Mouse (Mus musculus) neural tube, embryonic 12.5 days (tissue): Measurements from ENCODE around the gene Xpo4. TPM values are rescaled to one million over a fixed set of nuclear protein-coding genes. Genes with fewer than 3 reads are reported as not detected.

ENCODE experiments used
- ATAC-seq: fragments of 200-750 bp; cut with Nextera tagmentation; 2 replicates; pipeline ENCODE4 v1.8.0; 2017; ENCODE audit warnings: low read depth, mild to moderate bottlenecking, moderate TSS enrichment, moderate library complexity; ENCODE audit not compliant: low FRiP score
- H3K27ac ChIP-seq: fragments of 300-500 bp; sonication (generic); 2 replicates; pipeline ENCODE4 v1.5.1; 2016
- H3K27me3 ChIP-seq: fragments of 300-500 bp; sonication (generic); replicated peaks from 2 replicates; pipeline ENCODE4 v1.6.1; 2016; ENCODE audit warnings: mild to moderate bottlenecking
- H3K36me3 ChIP-seq: fragments of 300-500 bp; sonication (generic); 2 replicates; pipeline ENCODE4 v1.6.1; 2016; ENCODE audit warnings: mild to moderate bottlenecking
- H3K4me1 ChIP-seq: fragments of 300-500 bp; sonication (generic); 2 replicates; pipeline ENCODE4 v1.6.1; 2016
- H3K4me2 ChIP-seq: fragments of 300-500 bp; sonication (generic); replicated peaks from 2 replicates; pipeline ENCODE4 v1.6.1; 2016; ENCODE audit warnings: mild to moderate bottlenecking
- H3K4me3 ChIP-seq: fragments of 300-500 bp; sonication (generic); 2 replicates; pipeline ENCODE4 v1.5.1; 2016
- H3K9ac ChIP-seq: fragments of 300-500 bp; sonication (generic); 2 replicates; pipeline ENCODE4 v1.6.1; 2016; ENCODE audit warnings: mild to moderate bottlenecking
- H3K9me3 ChIP-seq: fragments of 300-500 bp; sonication (generic); 2 replicates; pipeline ENCODE4 v1.6.1; 2016; ENCODE audit warnings: mild to moderate bottlenecking
- WGBS: fragments of 180-500 bp; shearing (Covaris S2); methylation state at CpG from one replicate; pipeline ENCODE4 v1.1.7; 2016; 5-methylcytosine and 5-hydroxymethylcytosine counted together
- polyA plus RNA-seq: library from polyadenylated mRNA; unstranded; fragments of >200 nt; fragmentation: Nextera tagmentation; extraction: Ambion mirVana; gene quantifications from 2 replicates; pipeline ENCODE4 v1.2.1, GENCODE M21; 2016

The Xpo4 gene
- 20.1 and 21.6 TPM in 2 replicates for polyA plus RNA-seq

DNA sequence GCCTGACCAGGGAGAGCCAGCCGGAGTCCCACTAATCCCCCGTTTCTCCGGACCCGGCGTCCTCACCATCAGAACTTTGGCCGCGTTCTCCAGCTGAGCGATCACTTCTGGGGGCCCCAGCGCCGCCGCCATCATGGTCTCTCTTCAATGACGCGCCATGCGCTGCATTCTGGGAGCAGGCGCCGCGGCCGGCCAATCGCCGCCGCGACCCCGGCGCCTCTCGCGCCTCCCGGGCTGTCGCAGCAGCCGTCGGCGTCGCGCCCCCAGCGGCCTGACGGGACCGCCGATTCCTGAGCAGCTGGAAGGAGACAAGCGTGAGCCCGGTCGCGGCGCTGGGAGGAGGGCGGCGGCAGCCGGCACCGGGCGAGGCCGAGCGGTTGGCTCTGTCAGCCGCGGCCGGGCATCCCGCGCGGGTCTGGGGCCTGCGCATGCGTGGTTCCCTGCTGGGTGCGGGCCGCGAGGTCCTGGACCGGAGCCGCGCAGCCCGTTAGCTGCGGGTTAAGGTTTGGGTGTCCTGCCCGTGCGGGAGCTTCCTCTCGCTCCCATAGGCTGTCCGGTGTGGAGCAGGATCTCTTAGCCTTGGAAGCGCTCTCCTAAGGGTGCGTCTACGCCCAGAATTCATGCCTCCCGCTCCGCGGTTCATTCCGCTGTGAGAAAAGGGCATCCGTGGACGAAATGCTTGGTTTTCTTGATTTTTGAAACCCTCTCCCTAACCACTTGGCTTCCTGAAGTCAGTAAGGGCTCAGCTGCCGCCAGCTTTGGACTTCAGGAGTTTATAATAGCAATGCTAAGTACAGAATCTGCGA lies at the start of gene Xpo4:
Xpo4 (minus strand) TSS at position 609 of the 806 bp plus-strand sequence.
- Histone ChIP-seq H3K4me1 (peaks cover 17% of the 10 kb centered on the region; the same call in 1 of the 2 replicates), H3K4me2 (peak within 1 kb of the TSS; percentile 78), H3K27ac (peak within 1 kb of the TSS; percentile 93), H3K9me3 (no peaks in the 10 kb centered on the region), H3K9ac (peak within 1 kb of the TSS; percentile 91), H3K27me3 (no peaks in the 10 kb centered on the region), H3K36me3 (no peaks in the 10 kb centered on the region), H3K4me3 (peak within 1 kb of the TSS; percentile 80)
- ATAC-seq, result peak; percentile 98
- under 1% methylated on average over 80 of the region's 80 CpGs for WGBS

DNA sequence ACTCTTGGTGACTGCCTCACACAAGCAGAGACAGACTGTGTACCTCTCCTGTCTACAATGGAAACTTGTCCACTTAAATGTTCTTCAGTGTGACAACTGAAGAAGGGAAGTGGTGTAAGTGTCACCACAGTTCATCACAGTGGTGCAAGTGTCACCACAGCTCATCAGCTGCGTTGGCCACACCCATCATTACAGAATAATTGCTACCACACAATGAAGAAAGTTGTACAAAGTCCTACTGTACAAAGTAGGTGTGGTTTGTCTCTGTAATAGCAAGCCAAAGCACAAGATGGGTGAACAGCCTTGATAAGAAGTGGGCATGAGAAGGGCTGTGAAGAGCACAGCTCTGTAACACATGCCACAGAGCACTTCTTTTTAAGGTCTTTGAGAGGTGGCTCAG lies 47.7 kb upstream of the Xpo4 start:
- H3K4me1 ChIP-seq, result peaks cover 12% of the 10 kb centered on the region
- H3K4me2 ChIP-seq, result no peak overlapping the region
- WGBS, result 87% methylated on average over 1 of the region's 1 CpGs
- no peak overlapping the region for H3K27ac ChIP-seq
- no peak overlapping the region for H3K4me3 ChIP-seq
- H3K36me3 ChIP-seq, result peaks cover 2% of the 10 kb centered on the region; the same call in 1 of the 2 replicates
- no peaks in the 10 kb centered on the region for H3K9me3 ChIP-seq
- no peak overlapping the region for H3K9ac ChIP-seq
- no peak for ATAC-seq
- H3K27me3 ChIP-seq, result no peaks in the 10 kb centered on the region

DNA sequence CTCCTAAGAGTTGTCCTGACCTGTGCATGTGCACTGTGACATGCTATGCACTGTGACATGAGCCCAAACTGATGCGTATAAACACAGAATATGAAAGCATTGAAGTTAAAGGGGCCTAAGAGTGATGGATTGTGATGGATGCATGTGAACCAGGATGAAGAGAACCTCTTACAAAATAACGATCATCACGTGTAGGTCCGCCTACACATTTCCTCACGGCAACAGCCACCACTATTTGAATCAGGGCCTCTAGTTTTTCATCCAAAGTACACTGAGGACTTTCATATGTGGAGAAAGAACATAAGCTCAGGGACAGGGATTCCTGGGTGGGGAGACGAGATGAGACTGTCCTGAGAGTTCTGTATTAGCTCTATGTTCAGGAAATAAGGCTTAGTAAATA lies 45.8 kb upstream of the Xpo4 start:
- H3K4me1 ChIP-seq, result peaks cover 15% of the 10 kb centered on the region
- no peak overlapping the region for H3K27ac ChIP-seq
- no peaks in the 10 kb centered on the region for H3K36me3 ChIP-seq
- WGBS, result 90% methylated on average over 6 of the region's 6 CpGs
- no peaks in the 10 kb centered on the region for H3K27me3 ChIP-seq
- H3K4me2 ChIP-seq, result no peak overlapping the region
- no peak for ATAC-seq
- no peaks in the 10 kb centered on the region for H3K9me3 ChIP-seq
- no peak overlapping the region for H3K9ac ChIP-seq
- H3K4me3 ChIP-seq, result no peak overlapping the region

DNA sequence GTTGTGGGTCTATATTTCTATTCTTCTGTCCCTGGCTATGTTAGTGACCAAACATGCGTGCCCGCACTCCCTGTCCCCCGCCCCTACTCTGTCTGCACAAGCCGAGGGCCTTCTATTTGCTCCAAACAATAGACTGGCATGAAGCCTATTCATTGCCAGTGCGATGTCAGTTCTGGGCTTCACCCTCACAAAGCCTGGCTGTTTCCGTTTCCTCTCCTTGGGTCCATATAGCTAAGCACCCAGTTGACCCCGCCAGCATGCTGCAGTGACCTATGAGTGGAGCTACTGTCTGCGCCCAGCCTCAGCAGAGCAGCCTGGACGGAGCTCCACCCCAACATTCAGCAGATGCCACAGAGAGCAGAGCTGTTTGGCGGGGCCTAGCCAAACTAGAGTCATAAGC lies 43.9 kb upstream of the Xpo4 start:
- H3K27me3 ChIP-seq, result no peaks in the 10 kb centered on the region
- no peak overlapping the region for H3K9ac ChIP-seq
- H3K9me3 ChIP-seq, result no peaks in the 10 kb centered on the region
- no peak overlapping the region for H3K4me3 ChIP-seq
- 19% methylated on average over 10 of the region's 10 CpGs for WGBS
- H3K36me3 ChIP-seq, result no peaks in the 10 kb centered on the region
- peaks cover 15% of the 10 kb centered on the region for H3K4me1 ChIP-seq
- no peak overlapping the region for H3K27ac ChIP-seq
- 0 out of 2 replicates have a peak overlapping the region, but pooled peaks have one; percentile 4 for H3K4me2 ChIP-seq
- ATAC-seq, result peak; percentile 46; the same call in 1 of the 2 replicates

DNA sequence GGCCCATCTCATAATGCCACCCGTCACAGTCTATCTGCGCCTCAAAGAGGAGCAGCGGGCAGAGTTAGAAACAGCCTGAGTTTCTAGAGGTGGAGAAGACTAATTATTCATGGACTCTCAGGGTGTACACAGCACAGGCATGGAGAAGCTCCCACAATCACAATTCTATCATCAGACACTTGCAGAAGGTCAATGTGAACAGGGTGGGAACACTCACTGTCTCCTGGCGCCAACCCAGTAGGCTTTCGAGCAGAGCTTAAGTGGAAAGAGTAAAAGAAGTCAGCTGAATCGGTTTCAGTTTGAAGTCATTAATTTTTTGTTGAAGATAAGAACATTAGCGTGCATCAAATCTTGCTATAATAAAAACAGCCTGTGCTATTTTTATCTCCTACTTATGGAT lies 43.4 kb upstream of the Xpo4 start:
- Histone ChIP-seq H3K9ac (no peak overlapping the region), H3K36me3 (no peaks in the 10 kb centered on the region), H3K4me2 (no peak overlapping the region), H3K27me3 (no peaks in the 10 kb centered on the region), H3K9me3 (no peaks in the 10 kb centered on the region), H3K4me1 (peaks cover 15% of the 10 kb centered on the region), H3K4me3 (no peak overlapping the region), H3K27ac (no peak overlapping the region)
- no peak for ATAC-seq
- 83% methylated on average over 7 of the region's 7 CpGs for WGBS

DNA sequence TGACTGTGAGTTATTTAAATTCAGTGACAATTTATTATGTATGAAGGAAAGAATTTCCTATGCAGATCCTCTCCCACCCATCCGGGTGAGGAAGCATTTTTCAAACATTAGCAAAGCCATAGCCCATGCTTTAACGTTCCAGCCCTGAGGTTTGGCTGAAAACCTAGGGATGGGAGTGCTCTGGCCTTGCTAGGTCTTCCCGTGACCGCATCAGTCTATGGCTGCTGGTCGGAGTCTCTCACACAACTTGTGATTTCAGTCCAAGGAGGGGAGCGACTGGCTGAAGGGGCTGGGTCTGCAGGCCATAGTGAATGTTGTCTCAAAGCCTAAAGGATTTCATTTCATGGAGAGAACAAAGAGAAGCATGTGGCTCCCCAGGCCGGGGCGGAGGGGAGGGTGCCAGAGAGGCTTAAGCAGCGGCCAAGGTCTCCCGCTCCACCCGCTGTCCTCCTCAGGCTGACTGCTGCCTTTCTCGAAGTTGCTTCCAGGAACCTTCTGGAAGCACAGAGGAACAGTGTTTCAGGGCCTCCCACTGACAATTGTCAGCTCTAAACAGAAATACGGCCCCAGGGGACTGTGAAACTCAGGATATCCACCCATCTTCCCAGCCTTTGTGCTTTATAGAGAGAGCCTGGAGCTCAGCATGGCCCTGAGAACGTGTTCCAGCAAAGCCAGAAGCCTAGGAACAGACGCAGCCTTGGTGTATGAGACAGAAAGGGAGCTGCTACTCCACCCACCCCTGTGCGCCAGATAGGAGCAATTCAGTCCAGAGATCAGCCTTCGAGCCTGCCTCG lies 42.1 kb upstream of the Xpo4 start:
- Histone ChIP-seq H3K4me2 (no peak overlapping the region), H3K4me1 (peaks cover 16% of the 10 kb centered on the region), H3K9ac (peak overlapping the region; percentile 21; the same call in 1 of the 2 replicates), H3K9me3 (no peaks in the 10 kb centered on the region), H3K27me3 (no peaks in the 10 kb centered on the region), H3K27ac (peak overlapping the region; percentile 29), H3K36me3 (no peaks in the 10 kb centered on the region), H3K4me3 (no peak overlapping the region)
- WGBS, result 47% methylated on average over 18 of the region's 18 CpGs
- no peak for ATAC-seq

DNA sequence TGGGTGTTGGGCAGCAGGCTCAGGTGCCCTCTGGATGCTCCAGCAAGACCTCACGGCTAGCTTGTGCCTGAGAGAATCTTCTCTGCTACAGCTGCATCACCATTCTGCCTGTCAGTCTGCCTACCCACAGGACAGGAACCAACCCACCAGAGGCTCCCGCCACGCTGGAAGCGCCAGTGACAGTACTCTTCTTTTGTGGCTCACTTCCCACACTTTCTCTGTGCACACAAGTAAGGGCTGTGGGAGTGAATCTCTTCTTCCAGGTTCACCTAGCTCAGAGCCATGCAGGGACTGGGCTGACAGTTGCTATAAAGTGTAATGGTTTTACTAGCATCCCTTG lies 41.5 kb upstream of the Xpo4 start:
- Histone ChIP-seq H3K4me1 (peaks cover 18% of the 10 kb centered on the region), H3K36me3 (no peaks in the 10 kb centered on the region), H3K27ac (no peak overlapping the region), H3K4me3 (no peak overlapping the region), H3K27me3 (no peaks in the 10 kb centered on the region), H3K4me2 (no peak overlapping the region), H3K9ac (no peak overlapping the region), H3K9me3 (no peaks in the 10 kb centered on the region)
- WGBS, result 90% methylated on average over 4 of the region's 4 CpGs
- ATAC-seq, result no peak

DNA sequence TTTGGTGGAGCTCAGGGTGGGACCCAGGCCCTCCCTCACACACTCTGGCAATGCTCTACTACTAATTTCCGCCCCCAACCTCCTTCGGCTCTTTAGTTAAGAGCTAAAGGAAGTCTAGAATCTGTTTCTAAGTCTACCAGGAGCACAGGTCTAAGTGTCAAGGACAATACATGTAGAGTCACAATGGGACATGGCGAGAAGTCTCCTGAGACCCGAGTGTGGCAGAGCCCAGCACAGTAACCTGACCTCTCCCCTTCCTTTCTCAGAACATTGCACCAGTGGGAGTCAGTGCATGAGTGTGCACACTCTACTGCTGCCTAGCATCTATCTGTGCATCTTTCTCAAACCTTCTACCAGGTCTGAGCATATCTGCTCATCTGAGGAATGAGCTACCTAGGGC lies 40.5 kb upstream of the Xpo4 start:
- H3K9ac ChIP-seq, result no peak overlapping the region
- peaks cover 18% of the 10 kb centered on the region for H3K4me1 ChIP-seq
- WGBS, result 90% methylated on average over 4 of the region's 4 CpGs
- no peak overlapping the region for H3K4me3 ChIP-seq
- H3K36me3 ChIP-seq, result no peaks in the 10 kb centered on the region
- no peak overlapping the region for H3K27ac ChIP-seq
- no peak for ATAC-seq
- H3K27me3 ChIP-seq, result no peaks in the 10 kb centered on the region
- H3K4me2 ChIP-seq, result no peak overlapping the region
- H3K9me3 ChIP-seq, result no peaks in the 10 kb centered on the region

DNA sequence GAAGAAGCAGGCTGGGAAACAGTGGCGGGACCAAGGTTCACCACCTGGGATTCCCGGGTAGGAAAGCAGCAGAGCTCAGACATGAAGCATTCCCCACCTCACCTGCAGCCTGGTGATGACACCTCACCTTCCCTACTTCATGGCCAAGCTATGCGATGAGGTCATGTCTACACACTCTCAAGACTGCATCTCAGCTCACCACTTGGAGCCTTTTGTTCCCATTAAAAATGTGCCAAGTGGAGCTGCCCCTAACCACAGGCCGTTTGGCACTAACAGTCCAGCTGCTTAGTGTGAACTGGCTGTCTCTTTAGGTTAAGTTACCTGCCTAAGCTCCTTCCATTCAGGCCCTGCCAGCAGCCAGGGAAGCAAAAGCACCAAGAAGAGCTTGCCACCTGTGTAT lies 39.8 kb upstream of the Xpo4 start:
- 82% methylated on average over 4 of the region's 4 CpGs for WGBS
- no peak for ATAC-seq
- no peak overlapping the region for H3K4me3 ChIP-seq

DNA sequence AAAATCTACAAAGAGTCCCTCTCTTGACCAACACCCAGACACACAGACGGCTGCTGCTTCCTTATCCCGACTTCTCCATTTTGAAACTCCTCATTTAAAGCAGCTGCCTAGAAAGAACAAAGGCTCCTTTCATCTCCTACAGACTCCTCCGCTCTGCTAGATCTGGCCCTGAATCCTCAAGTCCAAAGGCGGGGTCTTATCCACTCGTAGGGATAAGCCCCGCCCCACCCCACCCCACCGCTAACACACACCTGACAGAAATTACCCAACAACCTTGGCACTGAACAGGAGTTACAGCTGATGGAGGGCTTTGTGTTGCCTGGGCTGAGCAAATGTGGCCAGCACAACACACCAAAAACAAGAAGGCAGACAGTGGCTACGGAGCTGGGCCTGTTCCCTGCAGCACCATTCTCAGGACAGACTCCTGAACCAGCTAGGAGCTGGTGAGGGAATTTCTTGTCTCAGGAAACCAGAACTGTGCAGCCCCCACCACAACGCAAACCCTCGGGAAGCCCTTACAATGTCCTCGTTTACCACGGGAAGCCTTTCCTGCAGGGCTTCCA lies 36.8 kb upstream of the Xpo4 start:
- peak; percentile 49; the same call in 1 of the 2 replicates for ATAC-seq
- H3K36me3 ChIP-seq, result peaks cover 24% of the 10 kb centered on the region
- H3K4me3 ChIP-seq, result no peak overlapping the region
- no peaks in the 10 kb centered on the region for H3K27me3 ChIP-seq
- no peak overlapping the region for H3K4me2 ChIP-seq
- H3K9ac ChIP-seq, result no peak overlapping the region
- 51% methylated on average over 12 of the region's 12 CpGs for WGBS
- H3K4me1 ChIP-seq, result peaks cover 3% of the 10 kb centered on the region; the same call in 1 of the 2 replicates
- H3K27ac ChIP-seq, result no peak overlapping the region
- no peaks in the 10 kb centered on the region for H3K9me3 ChIP-seq

More for the DNA sequence above, 39.8 kb upstream of the Xpo4 start:
- peaks cover 5% of the 10 kb centered on the region for H3K36me3 ChIP-seq
- H3K4me2 ChIP-seq, result no peak overlapping the region
- H3K27ac ChIP-seq, result no peak overlapping the region
- H3K9me3 ChIP-seq, result no peaks in the 10 kb centered on the region
- H3K9ac ChIP-seq, result no peak overlapping the region
- H3K4me1 ChIP-seq, result peaks cover 18% of the 10 kb centered on the region
- H3K27me3 ChIP-seq, result no peaks in the 10 kb centered on the region

DNA sequence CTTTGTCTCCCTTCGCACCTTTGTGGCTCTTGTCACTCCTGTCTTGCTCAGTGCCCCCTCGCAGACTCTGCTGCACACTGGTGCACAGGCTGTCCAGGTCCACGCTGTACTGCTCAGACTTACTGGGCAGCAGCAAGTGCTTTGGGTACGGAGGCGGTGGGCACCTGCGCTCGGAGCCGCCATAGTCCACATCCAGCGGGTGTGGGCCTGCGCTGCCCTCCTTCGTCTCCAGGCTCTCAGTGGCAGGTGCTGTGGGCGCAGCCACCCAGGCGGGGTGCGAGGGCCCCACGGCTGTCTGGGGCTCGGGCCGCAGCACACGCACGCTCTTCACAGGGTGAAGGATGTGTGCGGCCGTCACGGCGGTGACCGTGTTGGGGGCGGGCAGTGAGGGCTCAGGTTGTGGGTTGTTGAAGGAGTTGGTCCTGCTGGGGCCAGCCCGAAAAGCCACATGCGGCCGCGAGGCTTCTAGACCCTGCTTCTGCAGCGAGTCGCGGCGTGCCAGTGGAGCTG lies 34.3 kb upstream of the Xpo4 start:
- ATAC-seq, result no peak
- no peak overlapping the region for H3K27ac ChIP-seq
- H3K36me3 ChIP-seq, result peaks cover 45% of the 10 kb centered on the region
- peaks cover 3% of the 10 kb centered on the region; the same call in 1 of the 2 replicates for H3K4me1 ChIP-seq
- no peaks in the 10 kb centered on the region for H3K9me3 ChIP-seq
- no peak overlapping the region for H3K9ac ChIP-seq
- H3K4me2 ChIP-seq, result no peak overlapping the region
- WGBS, result 95% methylated on average over 33 of the region's 33 CpGs
- H3K4me3 ChIP-seq, result no peak overlapping the region
- H3K27me3 ChIP-seq, result no peaks in the 10 kb centered on the region

DNA sequence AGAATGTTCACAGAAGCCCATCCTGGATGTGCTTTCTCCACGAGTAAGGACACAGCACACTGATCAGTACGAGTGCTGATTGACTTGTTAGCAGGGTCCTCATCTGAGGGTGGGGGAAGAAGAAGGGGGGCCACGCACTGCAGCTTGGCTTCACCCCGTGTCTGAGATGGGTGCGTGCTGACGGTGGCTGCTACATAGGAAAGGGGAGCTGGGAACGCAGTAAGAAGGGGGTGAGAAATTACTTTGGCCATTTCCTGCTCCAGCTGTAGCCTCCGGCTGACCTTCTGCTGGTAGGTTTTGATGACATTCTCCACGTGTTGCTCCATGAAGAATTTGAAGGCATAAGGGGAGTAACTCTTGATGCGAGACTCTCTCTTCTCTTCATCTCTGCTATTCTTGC lies 33.8 kb upstream of the Xpo4 start:
- Histone ChIP-seq H3K4me2 (no peak overlapping the region), H3K4me1 (peaks cover 3% of the 10 kb centered on the region; the same call in 1 of the 2 replicates), H3K36me3 (peaks cover 50% of the 10 kb centered on the region), H3K27ac (no peak overlapping the region), H3K27me3 (no peaks in the 10 kb centered on the region), H3K4me3 (no peak overlapping the region), H3K9ac (no peak overlapping the region), H3K9me3 (no peaks in the 10 kb centered on the region)
- ATAC-seq, result no peak
- 90% methylated on average over 10 of the region's 10 CpGs for WGBS
